Mouse (Mus musculus) layer of hippocampus, adult 8-10 months (tissue): ENCODE results near the gene Tlr9. TPM values are rescaled to one million over a fixed set of nuclear protein-coding genes. Genes with fewer than 3 reads are reported as not detected.

Experiments
- DNase-seq, 2 experiments: peaks; one replicate each; pipeline ENCODE4 v3.0.0; 2022; ENCODE audit warnings: low spot score in 2 of 2
- total RNA-seq, 4 experiments: library from RNA; stranded (reverse); gene quantifications; 2 replicates each; pipeline ENCODE4 v1.2.4; 2022

Gene Tlr9
- total RNA-seq, 4 experiments from 2014 or later: 0.94 to 3.2 (median 2.1) TPM

DNA sequence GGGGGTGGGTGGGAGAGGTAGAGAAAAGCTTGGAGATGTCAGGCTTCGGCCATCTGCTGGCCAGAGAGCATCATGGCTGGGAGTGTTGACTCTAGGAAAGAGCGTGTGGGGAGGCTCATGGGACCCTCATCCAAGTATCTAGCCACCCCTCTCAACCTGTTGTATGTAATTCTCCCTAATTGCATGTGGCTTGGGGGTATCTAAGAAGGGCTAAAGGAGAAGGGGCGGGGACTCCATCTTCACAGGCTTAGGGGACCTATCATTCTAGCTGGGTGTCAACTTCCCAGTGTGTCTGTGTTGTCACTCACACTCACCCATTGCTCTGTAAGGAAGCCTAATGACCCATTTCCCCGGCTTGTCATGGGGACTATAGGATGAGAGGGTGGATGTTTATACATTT is 9.4 kb downstream of the Tlr9 start:
- no peak for DNase-seq

DNA sequence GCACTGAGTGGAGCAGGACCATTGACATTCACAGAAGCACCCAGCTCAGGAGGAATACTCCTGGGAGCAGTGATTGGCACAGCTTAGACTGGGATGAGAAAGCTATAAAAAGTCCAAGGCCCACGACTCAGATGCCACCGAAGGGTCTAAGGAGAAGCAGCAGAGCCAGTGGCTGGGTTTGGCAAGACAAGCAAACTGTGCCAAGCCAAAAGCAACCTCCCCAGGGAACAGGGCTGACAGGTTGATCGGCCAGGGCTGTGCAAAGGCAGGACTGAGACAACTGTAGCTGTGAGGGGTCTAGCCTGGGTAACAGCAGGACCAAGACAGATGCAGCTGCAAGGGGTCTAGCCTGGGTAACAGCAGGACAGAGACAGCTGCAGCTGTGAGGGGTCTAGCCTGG is 10.6 kb downstream of the Tlr9 start:
- no peak for DNase-seq

DNA sequence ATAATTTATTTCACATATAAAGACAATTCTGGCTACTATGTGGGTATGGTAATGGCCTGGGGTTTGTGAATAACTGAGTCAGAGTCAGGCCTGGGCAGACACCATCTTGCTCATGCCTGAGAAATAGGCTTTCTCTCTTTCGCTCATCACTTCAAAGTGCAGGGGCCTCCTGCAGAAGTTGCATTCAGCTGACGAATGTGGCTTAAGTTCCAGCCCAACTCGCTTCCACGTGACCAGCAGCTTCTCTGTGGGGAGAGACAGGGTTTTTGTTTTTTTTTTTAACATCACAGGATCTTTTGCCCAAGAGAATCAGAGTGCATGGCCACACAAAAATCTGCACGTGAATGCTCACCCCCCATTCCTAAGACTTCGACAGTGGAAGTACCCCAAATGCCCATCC is 11.6 kb downstream of the Tlr9 start:
- DNase-seq: no peak

DNA sequence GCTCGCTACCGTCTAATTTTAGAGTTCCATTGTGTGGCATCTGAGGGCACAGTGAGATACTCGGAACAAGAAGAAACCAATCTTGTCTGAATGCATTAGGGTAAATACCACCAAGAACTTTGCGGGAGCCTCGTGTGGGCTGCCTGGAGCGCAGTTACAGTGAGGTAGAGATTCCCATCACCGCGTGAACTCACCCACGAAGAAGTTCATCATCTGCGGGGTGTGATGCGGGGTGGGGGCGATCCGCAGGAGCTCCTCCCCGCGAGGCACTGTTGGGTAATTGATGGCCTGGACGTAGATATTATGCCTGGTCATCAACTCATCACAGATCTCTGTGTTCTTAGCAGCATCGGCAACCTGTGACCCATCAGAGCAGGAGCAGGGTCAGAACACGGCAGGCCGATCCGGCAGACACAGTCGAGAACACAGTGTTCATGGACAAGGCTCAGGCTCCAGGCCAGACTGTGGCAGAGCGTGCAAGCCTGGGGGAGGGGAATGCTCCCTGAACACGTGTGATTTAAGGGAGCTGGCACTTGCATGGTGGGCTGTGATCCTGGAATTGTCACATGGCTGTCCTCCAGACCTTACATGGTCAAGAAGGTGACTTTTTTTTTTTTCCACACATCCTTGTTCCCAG is 12.9 kb downstream of the Tlr9 start:
- no peak for DNase-seq

DNA sequence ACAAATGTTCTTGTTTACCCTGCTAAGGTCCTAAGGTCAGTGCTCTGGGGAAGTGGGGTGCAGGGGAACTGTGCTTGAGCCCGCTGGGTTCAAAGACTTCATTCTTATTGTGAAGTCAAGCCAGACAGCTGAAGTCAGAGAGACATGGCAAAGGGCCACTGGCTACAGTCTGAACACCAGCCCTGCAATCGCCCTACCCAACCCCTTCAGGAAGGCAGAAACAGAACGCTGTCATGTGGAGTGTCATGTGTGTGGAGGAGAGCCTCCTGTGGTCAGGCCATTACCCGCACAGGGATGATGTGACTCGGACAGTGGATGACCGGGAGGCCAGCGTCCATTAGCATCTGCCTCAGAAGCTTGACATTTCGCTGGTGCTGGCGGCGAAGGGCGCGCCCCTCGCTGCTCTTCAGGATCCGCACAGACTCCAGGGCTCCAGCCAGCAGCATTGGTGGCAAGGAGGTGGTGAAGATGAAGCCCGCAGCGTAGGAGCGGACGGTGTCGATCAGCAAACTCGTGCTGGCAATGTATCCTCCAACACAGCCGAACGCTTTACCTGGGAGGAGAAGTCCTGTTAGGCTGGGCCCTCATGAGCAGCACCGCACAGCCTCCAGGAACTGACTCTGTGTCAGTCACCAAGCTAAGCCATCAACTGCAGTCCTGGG is 13.9 kb downstream of the Tlr9 start:
- no peak for DNase-seq

DNA sequence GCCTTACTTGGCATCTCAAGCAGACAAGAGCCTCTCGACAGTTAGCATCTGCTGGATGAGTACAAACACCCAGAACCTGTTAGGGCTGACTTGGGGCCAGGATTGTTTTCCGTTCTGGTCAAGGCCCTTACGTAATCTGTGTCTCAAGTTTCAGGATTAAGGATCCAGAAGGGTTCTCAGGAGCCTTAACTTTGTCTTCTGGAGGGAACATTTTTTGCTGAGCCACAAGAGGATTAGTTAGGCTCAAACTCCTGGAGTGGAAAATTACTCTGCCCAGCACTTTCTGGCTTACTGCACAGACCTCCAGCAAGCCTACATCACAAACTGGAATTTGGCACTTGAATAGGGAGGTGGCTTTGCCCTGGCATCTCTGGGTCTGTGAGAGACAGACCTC is 14.4 kb downstream of the Tlr9 start:
- no peak for DNase-seq

DNA sequence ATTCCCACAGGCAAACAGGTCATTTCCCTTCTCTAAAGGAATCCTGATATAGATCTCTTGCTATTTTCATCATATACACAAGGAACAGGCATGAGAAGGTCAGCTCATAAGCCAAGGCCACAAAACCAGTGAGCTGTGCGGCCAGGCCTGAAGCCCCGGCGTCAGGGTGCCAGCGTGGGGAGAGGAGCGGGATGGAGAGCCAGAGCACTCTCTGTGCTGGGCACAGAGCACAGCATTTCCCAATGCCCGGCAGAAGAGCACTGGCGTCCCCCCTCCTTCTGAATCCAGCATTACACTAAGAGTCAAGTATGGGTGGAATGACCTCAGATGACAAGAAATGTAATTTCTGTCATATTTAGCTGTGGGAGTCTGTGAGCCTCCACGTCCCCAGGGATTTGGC is 15.0 kb downstream of the Tlr9 start:
- DNase-seq: no peak

DNA sequence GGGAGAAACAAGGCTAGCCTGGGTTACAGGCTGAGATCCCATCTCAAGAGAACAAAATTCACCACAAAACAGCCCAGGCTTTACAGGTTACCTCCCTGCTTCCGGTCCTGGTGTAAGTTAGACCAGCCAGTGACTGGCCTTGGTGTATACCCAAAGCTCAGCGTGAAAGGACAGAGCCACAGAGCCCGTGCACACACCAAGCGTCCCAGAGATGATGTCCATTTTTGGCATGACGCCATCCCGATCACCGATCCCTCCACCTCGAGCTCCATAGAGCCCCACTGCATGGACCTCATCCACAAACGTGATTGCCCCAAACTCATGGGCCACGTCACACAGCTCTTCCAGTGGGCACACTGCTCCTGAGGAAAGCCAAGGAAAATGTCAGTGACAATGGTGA is 15.5 kb downstream of the Tlr9 start:
- no peak for DNase-seq

DNA sequence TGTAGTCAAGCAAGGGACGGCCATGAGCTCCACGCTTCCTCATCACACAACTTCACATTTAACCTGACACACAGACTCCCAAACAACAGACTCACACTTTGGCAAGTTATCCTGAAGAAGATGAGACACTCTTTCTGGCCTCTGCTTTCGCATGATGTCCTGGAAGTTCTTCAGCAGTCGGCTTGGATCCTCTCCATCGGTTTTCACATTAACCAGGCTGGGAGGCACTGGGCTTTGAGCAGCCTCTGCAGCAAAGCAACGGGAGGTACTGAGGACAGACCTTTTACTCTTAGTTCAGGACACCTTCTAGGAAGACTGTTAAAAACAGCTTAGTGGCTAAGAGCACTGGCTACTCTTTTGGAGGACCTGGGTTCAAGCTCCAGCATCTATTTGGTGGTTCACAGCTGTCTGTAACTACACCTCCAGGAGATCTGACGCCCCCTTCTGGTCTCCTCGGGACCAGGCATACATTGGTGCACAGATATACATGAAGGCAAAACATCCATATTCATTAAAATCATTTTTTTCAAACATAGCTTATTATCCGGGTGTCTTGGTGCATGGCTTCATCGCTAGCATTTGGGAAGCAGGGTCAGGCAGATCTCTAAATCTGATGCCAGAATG is 19.3 kb downstream of the Tlr9 start:
- no peak for DNase-seq

DNA sequence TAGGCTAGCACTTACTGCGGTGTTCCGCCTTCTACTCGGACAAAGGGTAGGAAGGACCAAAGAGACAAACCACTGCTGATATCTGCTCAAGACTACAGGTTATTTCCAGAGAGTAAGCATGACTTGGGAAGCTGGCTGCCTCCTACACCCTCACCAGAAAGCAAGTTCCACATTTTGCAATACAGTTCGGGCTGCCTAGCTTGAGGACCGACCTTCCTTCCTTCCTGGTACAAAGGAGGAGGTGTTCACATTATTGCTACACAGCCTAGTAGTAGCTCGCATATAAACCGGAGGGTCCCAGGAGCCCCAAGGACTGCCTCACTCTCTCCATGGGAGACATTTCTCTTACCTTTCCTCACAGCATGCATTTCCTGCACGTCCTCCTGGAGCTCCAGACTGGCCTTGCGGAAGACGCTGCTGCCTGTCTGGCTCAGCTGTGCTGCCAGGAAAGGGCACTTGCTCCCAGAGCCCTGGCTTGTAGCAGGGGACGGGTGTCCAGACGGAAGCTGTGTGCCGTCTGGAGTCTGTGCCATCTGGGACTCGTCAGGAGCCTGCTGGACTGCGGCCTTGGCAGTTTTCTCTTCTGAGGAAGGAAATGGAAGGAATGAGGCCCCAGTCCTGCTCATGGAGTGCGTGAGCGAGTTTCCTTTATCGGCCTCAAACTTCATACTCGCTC is 20.6 kb downstream of the Tlr9 start:
- no peak for DNase-seq

DNA sequence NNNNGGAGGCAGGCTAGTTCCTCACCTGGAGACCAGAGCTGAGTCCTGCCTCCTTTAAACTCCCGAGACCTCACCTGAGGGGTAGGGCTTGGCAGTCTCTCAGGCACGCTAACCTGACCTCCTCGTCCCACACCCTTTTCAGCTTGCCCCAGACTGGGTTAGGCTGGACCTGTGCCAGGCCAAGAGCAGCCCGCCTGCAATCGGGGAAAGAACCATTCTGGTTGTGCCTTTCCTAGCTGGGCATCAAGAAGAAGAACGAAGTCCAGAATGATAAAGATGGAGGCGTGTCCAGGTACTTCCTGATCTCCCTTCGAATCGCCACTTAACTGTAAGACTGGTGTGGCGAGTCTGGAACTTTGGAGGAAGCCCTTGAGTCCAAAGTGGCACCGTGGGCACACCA is 27.2 kb downstream of the Tlr9 start:
- DNase-seq: no peak

DNA sequence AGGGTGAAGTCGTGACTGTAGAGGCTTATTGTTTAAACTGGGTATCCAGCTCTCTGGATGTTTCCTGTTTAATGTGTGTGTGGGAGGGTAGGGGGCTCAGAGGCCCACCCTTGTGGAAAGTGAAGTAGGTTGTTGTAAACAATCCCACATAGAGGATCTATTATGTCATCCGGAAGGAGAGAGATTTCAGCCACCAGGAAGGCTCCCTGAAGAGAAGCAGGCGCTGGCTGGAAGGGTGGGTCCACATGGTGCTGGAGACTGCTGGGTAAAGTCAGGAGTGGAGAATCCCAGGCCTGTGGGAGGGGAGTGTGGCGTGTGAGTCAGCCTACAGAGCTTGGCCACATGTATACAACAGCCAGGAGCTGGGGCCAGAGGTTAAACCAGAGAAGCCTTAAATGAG is 27.8 kb downstream of the Tlr9 start:
- no peak for DNase-seq

DNA sequence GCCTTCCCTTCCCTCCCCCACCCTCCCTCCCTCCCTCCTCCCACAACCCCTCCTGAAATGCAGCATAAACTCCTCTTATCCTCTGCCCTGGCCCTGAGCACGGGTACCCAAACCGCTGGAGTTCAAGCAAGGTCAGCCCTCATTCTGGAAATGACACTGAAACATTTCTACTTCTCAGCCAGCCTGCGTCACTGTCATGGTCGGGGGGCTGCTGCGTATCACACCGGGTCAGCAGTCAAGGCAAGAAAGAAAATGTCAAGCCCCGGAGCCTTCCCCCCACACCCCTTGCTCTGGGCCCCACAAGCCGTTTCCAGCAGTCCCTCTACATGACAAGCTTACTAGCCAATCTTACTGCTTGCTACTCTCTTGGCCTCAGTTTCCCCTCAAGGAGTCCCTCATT is 28.7 kb downstream of the Tlr9 start:
- no peak for DNase-seq

DNA sequence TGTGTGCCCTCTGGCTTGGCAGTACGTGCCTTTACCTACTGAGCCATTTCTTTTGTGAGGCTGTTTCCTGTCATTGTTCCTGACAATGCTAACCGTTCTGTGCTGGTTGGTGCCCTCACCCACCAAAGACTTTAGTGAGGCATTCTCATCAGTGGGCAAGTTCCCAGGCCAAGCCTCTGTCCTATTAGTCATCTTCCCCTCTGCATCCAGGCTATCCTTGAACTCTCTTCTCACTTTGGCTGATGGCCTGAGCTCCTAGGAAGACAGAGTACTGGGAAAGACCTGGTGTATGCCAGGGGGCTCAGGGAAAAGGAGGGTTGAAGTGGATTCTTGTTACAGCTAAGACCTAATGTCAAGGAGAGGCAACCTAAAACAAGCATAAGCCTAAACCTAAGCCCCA is 31.6 kb downstream of the Tlr9 start:
- no peak for DNase-seq

DNA sequence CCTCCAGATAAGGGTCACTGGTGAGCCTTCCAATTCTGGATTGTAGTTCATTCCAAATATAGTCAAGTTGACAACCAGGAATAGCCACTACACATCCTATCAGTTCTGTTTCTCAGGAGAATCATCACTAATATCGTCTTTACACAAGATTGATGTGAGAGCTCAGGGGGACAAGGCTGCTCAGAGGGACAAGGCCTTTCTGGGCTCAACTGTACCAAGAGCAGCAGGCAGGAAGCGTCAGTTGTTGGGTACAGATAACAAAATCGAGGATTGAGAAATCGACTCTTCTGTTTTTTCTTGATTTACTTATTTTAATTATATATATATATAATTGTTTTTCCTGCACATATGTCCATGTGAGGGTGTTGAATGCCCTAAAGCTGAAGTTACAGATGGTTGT is 36.0 kb downstream of the Tlr9 start:
- DNase-seq: no peak

DNA sequence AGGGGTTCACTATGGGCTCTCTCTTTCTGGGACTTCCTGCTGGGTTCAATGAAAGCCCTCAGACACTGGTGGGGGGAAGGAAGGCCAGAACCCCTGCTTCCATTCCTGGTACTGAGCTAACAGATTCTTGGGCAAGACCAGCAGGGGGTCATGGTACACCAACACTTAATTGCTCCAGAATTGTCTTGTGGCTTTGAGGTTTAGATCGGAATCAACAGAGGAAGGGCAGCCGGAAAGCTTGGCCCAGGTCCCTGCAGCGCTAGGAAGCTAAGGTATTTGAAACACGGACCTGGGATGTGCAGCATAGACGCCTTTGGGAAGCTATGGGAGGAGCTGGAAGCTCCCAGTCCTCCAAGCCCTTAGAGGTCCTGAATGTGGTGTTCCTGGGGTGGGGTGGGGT is 36.6 kb downstream of the Tlr9 start:
- DNase-seq: no peak

DNA sequence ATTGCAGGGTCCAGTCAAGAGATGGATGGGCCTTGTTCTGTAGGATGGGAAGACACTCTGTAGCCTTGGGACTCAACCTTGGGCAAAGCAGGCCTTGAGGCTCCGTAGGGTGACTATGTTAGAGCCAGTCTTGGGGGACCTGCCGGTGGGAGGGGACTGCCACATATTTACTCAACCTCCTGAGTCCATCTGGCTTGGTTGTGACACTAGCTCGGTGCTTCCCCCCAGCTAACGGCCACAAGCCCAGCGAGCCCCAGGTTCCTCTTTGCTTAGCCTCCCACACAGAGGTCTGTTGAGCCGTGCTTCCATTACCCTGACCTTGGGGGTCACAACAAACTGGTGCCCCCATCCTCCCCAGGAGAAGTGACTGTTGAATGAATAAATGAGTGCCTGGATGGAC is 38.7 kb downstream of the Tlr9 start:
- no peak for DNase-seq

DNA sequence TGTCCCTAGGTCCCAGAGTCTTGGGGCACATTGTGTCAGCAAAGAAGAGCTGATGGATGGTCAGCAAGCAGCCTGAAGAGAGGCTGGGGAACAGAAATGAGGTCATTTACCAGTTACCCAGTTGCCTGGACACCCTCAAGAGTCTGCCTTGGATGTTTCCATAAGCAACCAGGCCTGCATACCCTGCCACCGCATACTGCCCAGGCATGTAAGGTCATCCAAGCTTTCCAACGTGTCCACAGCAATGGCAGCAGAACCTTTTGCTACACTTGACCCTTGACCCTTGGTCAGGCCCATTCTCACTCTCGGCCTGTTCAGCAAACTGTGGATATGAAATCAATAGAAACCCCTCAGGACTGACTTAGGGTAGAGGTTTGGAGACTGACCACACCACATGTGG is 39.1 kb downstream of the Tlr9 start:
- no peak for DNase-seq

DNA sequence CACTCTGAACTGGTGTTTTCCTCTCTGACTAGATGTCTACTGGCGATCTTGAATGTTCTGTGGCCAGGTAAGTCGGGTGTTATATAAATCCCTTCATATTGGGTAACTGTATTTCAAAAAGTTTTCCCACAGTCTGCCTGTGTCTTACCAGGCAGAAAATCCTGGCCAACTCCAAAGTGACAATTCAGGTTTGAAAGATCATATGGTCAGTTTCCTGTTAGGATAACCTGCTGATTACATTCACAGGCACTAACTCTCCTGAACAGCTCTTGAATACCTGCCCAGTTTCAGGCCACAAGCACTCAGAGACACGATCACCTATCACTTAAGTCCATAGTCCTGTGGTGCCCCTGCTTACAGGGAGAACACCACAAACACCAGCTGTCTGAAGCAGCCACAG is 39.7 kb downstream of the Tlr9 start:
- DNase-seq: no peak

DNA sequence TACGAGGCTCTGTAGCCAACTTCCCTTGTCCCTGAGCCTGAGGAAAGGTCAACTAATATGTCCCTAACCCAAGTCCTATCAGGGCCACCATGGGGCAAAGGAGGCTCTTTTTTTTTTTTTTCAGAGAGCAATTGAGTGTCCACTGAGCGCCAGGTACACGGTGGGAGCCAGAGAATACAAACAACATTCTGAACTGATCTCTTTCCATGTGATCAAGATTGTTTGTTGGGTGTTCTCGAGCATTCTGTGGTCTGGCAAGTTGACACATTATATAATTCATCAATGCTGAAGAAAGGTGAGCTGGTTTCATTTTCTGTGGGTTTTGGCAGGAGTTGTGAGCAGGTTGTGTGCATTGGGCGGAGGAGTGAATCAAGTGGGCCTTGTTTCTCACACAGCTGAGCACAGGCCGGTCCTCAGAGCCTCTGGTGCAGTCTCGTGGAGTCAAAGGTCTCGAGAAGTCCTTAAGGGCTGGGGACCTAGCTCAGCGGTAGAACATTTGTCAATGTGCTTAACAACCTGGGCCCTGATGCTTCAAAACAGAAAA is 41.1 kb downstream of the Tlr9 start:
- DNase-seq: no peak

DNA sequence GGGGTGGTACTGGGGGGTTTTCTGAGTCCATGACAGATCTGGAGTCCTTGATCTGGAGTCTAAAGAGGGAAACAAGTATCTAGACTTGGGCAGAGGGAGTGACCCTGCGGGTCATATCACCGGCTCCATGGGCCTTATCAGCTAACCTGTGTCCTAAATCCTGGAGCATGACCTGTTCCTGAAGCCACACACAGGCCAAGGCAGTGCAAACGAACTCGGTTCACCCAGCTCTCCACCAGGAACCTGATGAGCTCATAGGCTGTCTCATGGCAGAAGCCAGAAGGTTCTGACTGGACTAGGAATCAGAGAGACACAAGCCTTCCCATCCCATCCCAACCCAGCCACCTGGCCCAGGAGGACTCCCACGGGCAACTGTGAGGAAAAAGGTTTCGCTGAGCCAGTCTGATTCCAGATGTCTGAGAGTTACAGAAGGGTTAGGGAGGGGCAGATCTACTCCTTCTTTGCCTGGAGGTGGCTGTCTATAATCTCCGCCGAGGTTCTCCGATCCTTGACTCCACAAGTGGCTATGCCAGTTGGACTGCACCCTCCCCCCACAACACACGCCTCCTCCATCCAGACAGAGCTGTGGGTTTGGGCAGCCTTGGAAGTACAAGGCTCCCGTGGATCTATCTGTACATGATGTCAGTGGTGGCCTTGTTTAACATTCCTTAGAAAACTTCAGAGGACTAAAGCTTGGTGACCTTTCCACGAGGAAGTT is 43.1 kb downstream of the Tlr9 start:
- DNase-seq: no peak
